Mouse (Mus musculus) forebrain, embryonic 14.5 days (tissue): ENCODE measurements around the gene Ap4m1. TPM values are rescaled to one million over a fixed set of nuclear protein-coding genes. Genes with fewer than 3 reads are reported as not detected.
"Not testable (repeated sequence)": the region's sequence is repeated elsewhere in the genome, so short reads cannot be mapped to it uniquely, and the experiment has no call there.

Experiments
- ATAC-seq: fragments of 200-750 bp; cut with Nextera tagmentation; 2 replicates; pipeline ENCODE4 v1.8.0; 2017; ENCODE audit warnings: mild to moderate bottlenecking, moderate library complexity
- DNase-seq: peaks from one replicate; pipeline ENCODE4 v3.0.0-alpha.2; 2015; ENCODE audit warnings: low spot score
- H3K27ac ChIP-seq: fragments of 300-500 bp; sonication (generic); 2 replicates; pipeline ENCODE4 v1.5.1; 2014; ENCODE audit warnings: low read depth, mild to moderate bottlenecking, control low read depth, low read length, moderate library complexity
- H3K27me3 ChIP-seq: fragments of 300-500 bp; sonication (generic); replicated peaks from 2 replicates; pipeline ENCODE4 v1.6.1; 2014; ENCODE audit warnings: low read length, control low read depth, mixed read lengths; ENCODE audit not compliant: control insufficient read depth, insufficient read depth
- H3K36me3 ChIP-seq: fragments of 300-500 bp; sonication (generic); 2 replicates; pipeline ENCODE4 v1.6.1; 2014; ENCODE audit warnings: low read length, control low read depth; ENCODE audit not compliant: control insufficient read depth, insufficient read depth
- H3K4me1 ChIP-seq: fragments of 300-500 bp; sonication (generic); 2 replicates; pipeline ENCODE4 v1.6.1; 2014; ENCODE audit warnings: antibody characterized with exemption, low read length, control low read depth; ENCODE audit not compliant: control insufficient read depth, insufficient read depth
- H3K4me2 ChIP-seq: fragments of 300-500 bp; sonication (generic); 2 replicates; pipeline ENCODE4 v1.6.1; 2014; ENCODE audit warnings: mild to moderate bottlenecking, control low read depth, low read length
- H3K4me3 ChIP-seq: fragments of 300-500 bp; sonication (generic); 2 replicates; pipeline ENCODE4 v1.5.1; 2014; ENCODE audit warnings: low read depth, low read length, control low read depth
- H3K9ac ChIP-seq: fragments of 300-500 bp; sonication (generic); 2 replicates; pipeline ENCODE4 v1.6.1; 2014; ENCODE audit warnings: mild to moderate bottlenecking, low read length, control low read depth, moderate library complexity
- H3K9me3 ChIP-seq: fragments of 300-500 bp; sonication (generic); replicated peaks from 2 replicates; pipeline ENCODE4 v1.6.1; 2016; ENCODE audit warnings: low read length, control low read depth, mixed read lengths; ENCODE audit not compliant: control insufficient read depth
- WGBS: fragments of 180-500 bp; shearing (Covaris S2); extraction: QIAGEN DNeasy Blood & Tissue Kit; methylation state at CpG from one replicate; pipeline ENCODE4 v1.1.7; 2014; 5-methylcytosine and 5-hydroxymethylcytosine counted together
- polyA plus RNA-seq: library from polyadenylated mRNA; unstranded; fragments of >200 nt; fragmentation: Nextera tagmentation; extraction: Ambion mirVana; gene quantifications from 2 replicates; pipeline ENCODE4 v1.2.1, GENCODE M21; 2014

The Ap4m1 gene
- polyA plus RNA-seq, 1 experiment from 2014 or later = 16.4 TPM

DNA sequence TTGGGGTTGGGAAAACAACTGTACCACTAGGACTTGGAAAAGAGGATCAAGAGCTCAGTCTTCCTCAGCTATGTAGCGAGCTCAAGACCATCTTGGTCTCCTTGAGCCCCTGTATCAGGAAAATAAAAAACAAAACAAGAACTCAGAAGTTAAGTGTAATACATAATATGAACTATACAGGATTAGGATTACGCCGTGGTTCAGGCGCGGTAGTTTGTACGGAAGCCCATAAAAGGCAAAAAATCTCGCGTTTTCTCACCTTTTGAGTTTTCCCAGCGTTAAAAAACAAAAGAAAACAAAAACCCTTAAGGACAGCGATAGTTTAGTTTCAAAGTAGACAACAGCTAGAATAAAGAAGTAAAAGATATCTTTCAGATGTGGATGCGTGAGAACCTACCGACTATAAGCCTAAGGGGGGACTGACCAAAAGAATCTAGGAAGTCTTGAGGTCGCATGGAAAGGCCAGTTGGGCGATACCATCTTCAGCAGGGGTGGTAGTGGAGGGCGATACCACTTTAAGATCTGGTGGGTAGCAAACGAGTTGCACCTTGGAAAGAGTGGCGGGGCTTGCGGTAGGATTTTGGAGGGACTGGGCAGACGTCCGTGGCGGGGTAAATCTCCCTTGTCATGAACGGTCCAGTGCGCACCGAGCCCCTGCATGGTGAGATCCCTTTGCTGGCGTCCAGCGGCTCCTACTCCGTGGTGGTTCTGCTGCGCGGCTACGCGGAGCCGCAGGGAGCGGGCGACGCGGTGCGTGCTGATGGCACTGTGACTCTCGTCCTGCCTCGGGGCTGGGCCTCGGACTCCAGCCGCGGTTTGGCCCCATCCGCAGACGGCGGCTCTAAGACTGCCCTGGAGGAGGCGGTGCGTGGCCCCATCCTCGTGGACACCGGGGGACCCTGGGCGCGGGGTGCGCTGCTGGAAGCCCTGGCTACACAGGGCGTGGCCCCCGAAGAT, 22.2 kb downstream of the Ap4m1 start, which contains the start of gene Mblac1:
Gene Mblac1 (plus strand): TSS at position 544 of the 957 bp plus-strand sequence.
- Histone ChIP-seq H3K27me3 (no peaks in the 10 kb centered on the region), H3K27ac (peak within 1 kb of the TSS; percentile 84), H3K4me2 (peak within 1 kb of the TSS; percentile 97), H3K9me3 (no peaks in the 10 kb centered on the region), H3K4me3 (peak within 1 kb of the TSS; percentile 70), H3K4me1 (no peaks in the 10 kb centered on the region; the same call in 1 of the 2 replicates), H3K36me3 (peaks cover 30% of the 10 kb centered on the region), H3K9ac (peak within 1 kb of the TSS; percentile 94)
- DNase-seq (peak; percentile 89), ATAC-seq (peak; percentile 86)
- WGBS = 8% methylated on average over 54 of the region's 54 CpGs

DNA sequence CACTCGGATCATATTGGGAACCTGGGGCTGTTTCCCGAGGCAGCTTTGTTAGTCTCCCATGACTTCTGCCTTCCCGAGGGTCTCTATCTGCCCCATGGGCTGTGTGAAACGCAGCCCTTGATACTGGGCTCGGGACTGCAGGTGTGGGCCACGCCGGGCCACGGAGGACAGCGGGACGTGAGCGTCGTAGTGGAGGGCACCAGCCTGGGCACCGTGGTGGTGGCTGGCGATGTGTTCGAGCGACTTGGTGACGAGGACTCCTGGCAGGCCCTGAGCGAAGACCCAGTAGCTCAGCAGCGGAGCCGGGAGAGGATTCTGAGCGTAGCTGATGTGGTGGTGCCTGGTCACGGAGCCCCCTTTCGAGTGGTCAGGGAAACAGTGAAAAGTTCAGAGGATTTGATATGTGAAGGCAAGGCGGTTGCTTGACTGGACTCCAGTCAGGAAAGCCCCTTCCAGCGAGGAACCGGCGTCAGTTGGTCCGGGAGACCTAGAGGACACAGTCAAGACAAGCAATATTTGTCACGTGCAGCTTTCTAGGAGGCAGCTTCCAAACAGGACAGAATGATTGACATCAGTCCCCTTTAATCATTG, 23.0 kb downstream of the Ap4m1 start:
- Histone ChIP-seq H3K9me3 (no peaks in the 10 kb centered on the region), H3K9ac (peak overlapping the region; percentile 94), H3K36me3 (peaks cover 28% of the 10 kb centered on the region), H3K4me2 (peak overlapping the region; percentile 97), H3K27ac (peak overlapping the region; percentile 84), H3K27me3 (no peaks in the 10 kb centered on the region), H3K4me3 (peak overlapping the region; percentile 70), H3K4me1 (no peaks in the 10 kb centered on the region; the same call in 1 of the 2 replicates)
- peak; percentile 51 for DNase-seq
- peak; percentile 69 for ATAC-seq
- WGBS = 2% methylated on average over 29 of the region's 29 CpGs

GRCm38 (mm10) chr5:138195463-138195862, 23.7 kb downstream of the Ap4m1 start:
- WGBS = 75% methylated on average over 7 of the region's 7 CpGs
- no peak for DNase-seq

GRCm38 (mm10) chr5:138199576-138199975, 27.8 kb downstream of the Ap4m1 start:
- Histone ChIP-seq H3K9me3 (no peaks in the 10 kb centered on the region), H3K4me1 (no peaks in the 10 kb centered on the region), H3K4me3 (no peak overlapping the region), H3K27me3 (no peaks in the 10 kb centered on the region), H3K27ac (no peak overlapping the region), H3K9ac (no peak overlapping the region), H3K36me3 (no peaks in the 10 kb centered on the region), H3K4me2 (no peak overlapping the region)
- peak; percentile 36 for DNase-seq
- no peak for ATAC-seq
- 10% methylated on average over 1 of the region's 1 CpGs for WGBS

More at GRCm38 (mm10) chr5:138195463-138195862, 23.7 kb downstream of the Ap4m1 start:
- Histone ChIP-seq H3K27ac (no peak overlapping the region), H3K36me3 (peaks cover 23% of the 10 kb centered on the region), H3K4me1 (no peaks in the 10 kb centered on the region; the same call in 1 of the 2 replicates), H3K27me3 (no peaks in the 10 kb centered on the region), H3K9ac (peak overlapping the region; percentile 94; the same call in 1 of the 2 replicates), H3K4me2 (peak overlapping the region; percentile 97), H3K9me3 (no peaks in the 10 kb centered on the region), H3K4me3 (peak overlapping the region; percentile 70)
- no peak for ATAC-seq

- ATAC-seq (no peak), DNase-seq (no peak)
- no peaks in the 10 kb centered on the region for H3K9me3 ChIP-seq
- H3K9ac ChIP-seq = no peak overlapping the region
- WGBS = 89% methylated on average over 3 of the region's 3 CpGs
- no peak overlapping the region for H3K4me3 ChIP-seq
- H3K36me3 ChIP-seq = no peaks in the 10 kb centered on the region
- H3K27me3 ChIP-seq = no peaks in the 10 kb centered on the region
- no peaks in the 10 kb centered on the region for H3K4me1 ChIP-seq
- H3K27ac ChIP-seq = no peak overlapping the region
- H3K4me2 ChIP-seq = no peak overlapping the region
These were observed 30.3 kb downstream of the Ap4m1 start for GRCm38 (mm10) chr5:138202086-138202485.

DNA sequence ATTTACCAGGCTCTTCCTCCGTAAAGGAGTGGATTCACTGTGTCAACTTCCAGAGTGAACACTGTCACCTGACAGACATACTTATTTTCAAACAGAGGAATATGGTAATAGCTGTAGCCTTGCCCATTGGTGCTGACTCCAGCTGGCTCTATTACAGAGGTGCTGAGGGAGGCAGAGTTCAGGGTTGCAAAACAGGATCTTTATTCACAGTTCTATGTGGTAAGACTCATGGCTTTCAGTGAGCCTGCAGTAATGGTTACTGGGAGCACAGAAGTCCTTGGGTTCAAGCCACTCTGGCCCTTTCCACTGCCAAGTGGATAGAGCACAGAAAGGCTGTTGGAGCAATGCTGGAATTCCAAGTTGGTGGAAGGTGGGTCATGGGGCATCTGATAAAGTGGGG, 35.5 kb downstream of the Ap4m1 start:
- Histone ChIP-seq H3K27me3 (no peaks in the 10 kb centered on the region), H3K36me3 (no peaks in the 10 kb centered on the region), H3K4me1 (no peaks in the 10 kb centered on the region), H3K27ac (no peak overlapping the region), H3K9me3 (no peaks in the 10 kb centered on the region), H3K4me2 (no peak overlapping the region), H3K4me3 (no peak overlapping the region), H3K9ac (no peak overlapping the region)
- 88% methylated on average over 1 of the region's 1 CpGs for WGBS
- no peak for DNase-seq
- ATAC-seq = no peak

DNA sequence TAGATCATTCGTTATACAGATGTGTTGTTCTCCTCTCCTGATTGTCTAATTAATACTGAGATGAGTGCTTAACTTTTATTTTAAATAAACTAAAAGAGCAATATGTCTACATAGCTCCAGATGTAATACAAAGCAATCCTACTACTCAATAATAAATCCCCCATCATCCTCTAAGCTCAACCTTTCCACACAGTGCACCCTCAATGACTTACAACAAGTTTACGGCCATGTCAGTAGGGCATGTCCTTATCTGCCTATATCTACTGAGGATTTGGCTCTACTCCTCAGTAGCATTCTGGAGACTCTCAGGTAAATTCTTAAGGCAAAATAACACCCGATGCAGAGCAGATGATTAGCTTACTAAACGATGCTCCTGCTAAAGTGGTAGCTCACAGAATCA, 36.1 kb downstream of the Ap4m1 start:
- Histone ChIP-seq H3K4me2 (no peak overlapping the region), H3K4me3 (no peak overlapping the region), H3K9me3 (no peaks in the 10 kb centered on the region), H3K36me3 (no peaks in the 10 kb centered on the region), H3K4me1 (no peaks in the 10 kb centered on the region), H3K27me3 (no peaks in the 10 kb centered on the region), H3K9ac (no peak overlapping the region), H3K27ac (no peak overlapping the region)
- ATAC-seq = no peak
- DNase-seq = no peak
- 87% methylated on average over 4 of the region's 4 CpGs for WGBS

DNA sequence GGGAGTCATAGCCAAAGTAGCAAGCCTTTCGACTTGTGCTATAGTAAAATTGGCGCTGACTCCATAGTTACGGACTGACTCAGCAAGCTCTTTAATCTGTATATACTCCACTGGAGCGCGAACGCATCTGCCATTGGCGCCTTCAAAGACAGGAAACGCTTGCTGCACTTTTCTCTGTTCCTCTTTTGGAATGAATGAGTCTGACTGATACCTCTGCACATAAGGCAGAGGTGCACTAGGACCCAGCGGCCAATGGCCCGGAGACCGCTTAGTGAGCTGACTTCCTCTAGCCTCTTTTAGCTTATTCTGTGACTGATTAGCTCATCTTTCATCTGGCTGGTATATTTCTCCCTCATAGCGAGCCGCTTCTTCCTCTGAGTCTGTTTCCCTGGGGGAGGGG, 44.8 kb downstream of the Ap4m1 start:
- not testable (repeated sequence) for H3K4me3 ChIP-seq, H3K9ac ChIP-seq, DNase-seq, H3K4me2 ChIP-seq, H3K27ac ChIP-seq, H3K4me1 ChIP-seq, H3K36me3 ChIP-seq, ATAC-seq, H3K9me3 ChIP-seq, H3K27me3 ChIP-seq
- WGBS = 95% methylated on average over 13 of the region's 13 CpGs

DNA sequence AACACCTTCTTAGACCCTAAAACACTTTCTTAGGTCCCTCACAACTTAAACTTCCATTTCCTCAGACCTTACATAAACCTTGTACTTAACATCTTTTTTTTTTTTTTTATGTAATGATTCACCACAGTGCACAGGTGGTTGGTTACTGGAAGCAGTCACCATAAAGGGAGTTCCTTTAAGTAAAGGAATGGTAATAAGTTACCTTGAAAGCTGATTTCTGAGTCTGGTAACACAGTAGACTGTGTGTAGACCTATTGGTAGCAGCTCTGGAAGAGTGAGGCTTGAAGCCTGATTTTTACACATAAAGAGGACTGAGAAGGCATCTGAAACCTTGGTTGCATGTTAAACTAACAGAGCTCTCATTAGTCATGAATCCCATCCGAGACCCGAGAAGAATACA, 48.1 kb downstream of the Ap4m1 start:
- no peak overlapping the region for H3K4me2 ChIP-seq
- H3K9me3 ChIP-seq = no peaks in the 10 kb centered on the region
- H3K9ac ChIP-seq = no peak overlapping the region
- no peak overlapping the region for H3K27ac ChIP-seq
- ATAC-seq (no peak), DNase-seq (no peak)
- H3K4me3 ChIP-seq = no peak overlapping the region
- no peaks in the 10 kb centered on the region for H3K27me3 ChIP-seq
- 79% methylated on average over 2 of the region's 2 CpGs for WGBS
- no peaks in the 10 kb centered on the region for H3K4me1 ChIP-seq
- no peaks in the 10 kb centered on the region for H3K36me3 ChIP-seq
